Mouse (Mus musculus) stomach, embryonic 16.5 days (tissue): ENCODE measurements around the gene Mpc1. TPM values are rescaled to one million over a fixed set of nuclear protein-coding genes. Genes with fewer than 3 reads are reported as not detected.
A peak's percentile ranks its signal among the peaks of the same experiment; 100 is the strongest.
"Not testable (repeated sequence)": the region's sequence is repeated elsewhere in the genome, so short reads cannot be mapped to it uniquely, and the experiment has no call there.

Experiments used
- ATAC-seq: fragments of 200-750 bp; cut with Nextera tagmentation; 2 replicates; pipeline ENCODE4 v1.8.0; 2017; ENCODE audit warnings: moderate number of reproducible peaks, moderate TSS enrichment; ENCODE audit not compliant: insufficient read depth, low FRiP score
- H3K27ac ChIP-seq: fragments of 300-500 bp; sonication (generic); 2 replicates; pipeline ENCODE4 v1.5.1; 2014; ENCODE audit warnings: low read length
- H3K27me3 ChIP-seq: fragments of 300-500 bp; sonication (generic); 2 replicates; pipeline ENCODE4 v1.6.1; 2014; ENCODE audit warnings: low read length, control low read depth, mixed read lengths; ENCODE audit not compliant: control insufficient read depth, insufficient read depth
- H3K36me3 ChIP-seq: fragments of 300-500 bp; sonication (generic); 2 replicates; pipeline ENCODE4 v1.6.1; 2014; ENCODE audit warnings: low read length; ENCODE audit not compliant: control insufficient read depth, insufficient read depth
- H3K4me1 ChIP-seq: fragments of 300-500 bp; sonication (generic); 2 replicates; pipeline ENCODE4 v1.6.1; 2014; ENCODE audit warnings: low read length, control low read depth, mixed read lengths; ENCODE audit not compliant: control insufficient read depth, insufficient read depth
- H3K4me2 ChIP-seq: fragments of 300-500 bp; sonication (generic); 2 replicates; pipeline ENCODE4 v1.6.1; 2014; ENCODE audit warnings: low read depth, low read length, mixed read lengths
- H3K4me3 ChIP-seq: fragments of 300-500 bp; sonication (generic); replicated peaks from 2 replicates; pipeline ENCODE4 v1.5.1; 2014; ENCODE audit warnings: mild to moderate bottlenecking, low read length
- H3K9ac ChIP-seq: fragments of 300-500 bp; sonication (generic); 2 replicates; pipeline ENCODE4 v1.6.1; 2014; ENCODE audit warnings: low read length
- H3K9me3 ChIP-seq: fragments of 300-500 bp; sonication (generic); replicated peaks from 2 replicates; pipeline ENCODE4 v1.6.1; 2016; ENCODE audit warnings: low read length, control low read depth; ENCODE audit not compliant: control insufficient read depth
- WGBS: fragments of 180-500 bp; shearing (Covaris S2); extraction: QIAGEN DNeasy Blood & Tissue Kit; methylation state at CpG from one replicate; pipeline ENCODE4 v1.1.7; 2014; 5-methylcytosine and 5-hydroxymethylcytosine counted together
- polyA plus RNA-seq: library from polyadenylated mRNA; unstranded; fragments of >200 nt; fragmentation: Nextera tagmentation; extraction: Ambion mirVana; gene quantifications from 2 replicates; pipeline ENCODE4 v1.2.1, GENCODE M21; 2015

The Mpc1 gene
- polyA plus RNA-seq, 1 experiment from 2014 or later, result 206 TPM

- Histone ChIP-seq H3K9me3 (no peaks in the 10 kb centered on the region), H3K4me3 (no peak overlapping the region), H3K27ac (0 out of 2 replicates have a peak overlapping the region, but pooled peaks have one; percentile 21), H3K4me1 (peaks cover 11% of the 10 kb centered on the region; the same call in 1 of the 2 replicates), H3K4me2 (no peak overlapping the region), H3K27me3 (no peaks in the 10 kb centered on the region), H3K9ac (no peak overlapping the region), H3K36me3 (no peaks in the 10 kb centered on the region)
- WGBS, result 56% methylated on average over 2 of the region's 2 CpGs
- no peak for ATAC-seq
Measured at GRCm38 (mm10) chr17:8244124-8244523, 38.6 kb upstream of the Mpc1 start.

GRCm38 (mm10) chr17:8246102-8246754, 36.5 kb upstream of the Mpc1 start:
- Histone ChIP-seq H3K4me1 (peaks cover 11% of the 10 kb centered on the region; the same call in 1 of the 2 replicates), H3K9ac (no peak overlapping the region; the same call in 1 of the 2 replicates), H3K9me3 (no peaks in the 10 kb centered on the region), H3K36me3 (no peaks in the 10 kb centered on the region), H3K4me3 (no peak overlapping the region), H3K27me3 (no peaks in the 10 kb centered on the region), H3K4me2 (no peak overlapping the region), H3K27ac (peak overlapping the region; percentile 94)
- peak; percentile 89 for ATAC-seq
- WGBS, result 58% methylated on average over 4 of the region's 4 CpGs

GRCm38 (mm10) chr17:8251704-8252103, 31.0 kb upstream of the Mpc1 start:
- H3K4me3 ChIP-seq, result no peak overlapping the region
- H3K9ac ChIP-seq, result no peak overlapping the region
- H3K9me3 ChIP-seq, result no peaks in the 10 kb centered on the region
- no peaks in the 10 kb centered on the region for H3K27me3 ChIP-seq
- no peaks in the 10 kb centered on the region for H3K4me1 ChIP-seq
- 89% methylated on average over 7 of the region's 7 CpGs for WGBS
- ATAC-seq, result no peak
- no peak overlapping the region for H3K27ac ChIP-seq
- no peak overlapping the region for H3K4me2 ChIP-seq
- no peaks in the 10 kb centered on the region for H3K36me3 ChIP-seq

- Histone ChIP-seq H3K9ac (no peak overlapping the region), H3K27me3 (no peaks in the 10 kb centered on the region), H3K4me3 (no peak overlapping the region), H3K27ac (no peak overlapping the region), H3K36me3 (no peaks in the 10 kb centered on the region), H3K4me2 (no peak overlapping the region), H3K4me1 (no peaks in the 10 kb centered on the region), H3K9me3 (no peaks in the 10 kb centered on the region)
- ATAC-seq, result no peak
Measured at GRCm38 (mm10) chr17:8254268-8254667, 28.4 kb upstream of the Mpc1 start.

GRCm38 (mm10) chr17:8254914-8255313, 27.8 kb upstream of the Mpc1 start:
- H3K4me3 ChIP-seq, result no peak overlapping the region
- no peak overlapping the region for H3K9ac ChIP-seq
- no peaks in the 10 kb centered on the region for H3K27me3 ChIP-seq
- no peak for ATAC-seq
- no peaks in the 10 kb centered on the region for H3K9me3 ChIP-seq
- no peaks in the 10 kb centered on the region for H3K4me1 ChIP-seq
- H3K27ac ChIP-seq, result no peak overlapping the region
- WGBS, result 66% methylated on average over 3 of the region's 3 CpGs
- no peaks in the 10 kb centered on the region for H3K36me3 ChIP-seq
- no peak overlapping the region for H3K4me2 ChIP-seq

- Histone ChIP-seq H3K9me3 (no peaks in the 10 kb centered on the region), H3K4me1 (no peaks in the 10 kb centered on the region), H3K9ac (no peak overlapping the region), H3K27ac (no peak overlapping the region), H3K4me2 (no peak overlapping the region), H3K4me3 (no peak overlapping the region), H3K36me3 (no peaks in the 10 kb centered on the region), H3K27me3 (no peaks in the 10 kb centered on the region)
- ATAC-seq, result no peak
- 73% methylated on average over 6 of the region's 6 CpGs for WGBS
Measured at GRCm38 (mm10) chr17:8255583-8255982, 27.1 kb upstream of the Mpc1 start.

- Histone ChIP-seq H3K4me3 (no peak overlapping the region), H3K9ac (no peak overlapping the region), H3K4me1 (no peaks in the 10 kb centered on the region), H3K27ac (no peak overlapping the region), H3K27me3 (no peaks in the 10 kb centered on the region), H3K9me3 (no peaks in the 10 kb centered on the region), H3K4me2 (no peak overlapping the region), H3K36me3 (no peaks in the 10 kb centered on the region)
- ATAC-seq, result no peak
- 67% methylated on average over 8 of the region's 8 CpGs for WGBS
Measured at GRCm38 (mm10) chr17:8256982-8257381, 25.7 kb upstream of the Mpc1 start.

- H3K36me3 ChIP-seq, H3K4me1 ChIP-seq, H3K9ac ChIP-seq, H3K27me3 ChIP-seq, H3K27ac ChIP-seq, H3K9me3 ChIP-seq, ATAC-seq, H3K4me2 ChIP-seq, H3K4me3 ChIP-seq: not testable (repeated sequence)
- 21% methylated on average over 7 of the region's 7 CpGs for whole genome bisulfite sequencing
Measured at GRCm38 (mm10) chr17:8264638-8265037, 18.1 kb upstream of the Mpc1 start.

DNA sequence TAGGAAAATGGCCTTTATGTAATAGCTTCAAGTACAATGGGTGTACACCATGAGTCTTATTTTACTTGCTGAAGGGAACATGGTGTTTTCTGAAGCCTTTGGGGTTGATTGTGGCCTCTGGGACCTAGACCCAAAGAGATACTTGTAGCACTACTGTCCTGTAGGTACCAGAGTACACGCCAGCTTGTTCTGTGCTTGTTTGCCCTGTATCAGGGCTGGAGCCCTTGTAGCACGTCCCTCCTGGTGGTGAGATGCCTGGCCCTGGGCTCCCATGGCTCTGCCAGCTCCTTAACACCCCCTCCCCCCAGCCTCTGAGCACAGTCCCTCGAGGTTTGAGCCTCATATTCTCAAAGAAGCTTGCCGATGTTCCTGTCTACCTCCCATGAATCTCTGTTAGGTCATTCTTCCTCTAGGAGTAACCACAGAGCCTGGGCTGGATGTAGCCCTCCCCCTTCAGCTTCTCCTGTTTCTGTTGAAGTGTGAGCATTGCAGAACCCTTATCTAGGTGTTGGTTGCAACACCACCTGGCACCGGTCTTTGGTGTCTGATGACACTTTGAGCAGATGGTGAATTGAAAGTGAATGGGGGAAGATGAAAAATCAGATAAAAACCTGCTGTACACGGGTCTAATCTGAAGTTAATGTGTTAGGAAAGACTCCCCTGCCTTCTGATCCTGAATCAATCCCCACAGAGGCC, 10.5 kb upstream of the Mpc1 start:
- no peaks in the 10 kb centered on the region for H3K9me3 ChIP-seq
- no peak overlapping the region for H3K27ac ChIP-seq
- H3K27me3 ChIP-seq, result no peaks in the 10 kb centered on the region
- H3K9ac ChIP-seq, result no peak overlapping the region
- H3K4me3 ChIP-seq, result no peak overlapping the region
- whole genome bisulfite sequencing, result 35% methylated on average over 6 of the region's 6 CpGs
- H3K4me1 ChIP-seq, result no peaks in the 10 kb centered on the region
- H3K4me2 ChIP-seq, result no peak overlapping the region
- no peaks in the 10 kb centered on the region for H3K36me3 ChIP-seq
- ATAC-seq, result no peak
